Mouse (Mus musculus) adrenal gland, adult (tissue): ENCODE data around the gene Tfeb.
A peak's percentile ranks its signal among the peaks of the same experiment; 100 is the strongest.

Experiments
- DNase-seq, 2 experiments: peaks; one replicate each; pipeline ENCODE4 v3.0.0; 2022 to 2023; ENCODE audit warnings: low spot score in 1 of 2; ENCODE audit not compliant: inconsistent age in 2 of 2

Tfeb gene

DNA sequence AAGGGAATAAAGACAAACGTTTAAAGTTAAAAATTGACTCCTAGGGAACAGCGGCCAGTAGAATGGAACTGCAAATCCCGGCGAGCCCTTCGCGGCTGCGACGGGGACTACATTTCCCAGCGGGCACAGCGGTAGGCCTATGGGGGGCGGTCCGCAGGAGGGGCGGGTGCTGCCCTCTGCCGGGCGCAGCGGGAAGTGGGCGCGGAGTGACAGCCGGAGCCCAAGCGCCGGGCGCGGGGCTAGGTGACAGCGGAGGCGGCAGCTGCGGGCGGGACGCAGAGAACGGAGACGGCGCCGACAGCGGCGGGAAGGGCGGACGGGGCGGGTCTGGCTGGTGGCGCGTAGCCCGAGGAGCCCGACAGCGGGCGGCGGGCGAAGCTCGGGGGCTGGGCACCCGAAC, at the start of gene Tfeb:
Gene Tfeb, plus strand, starts transcription at position 175 of the 400 bp plus-strand sequence.
- DNase-seq, result peak; percentile 97 to 99

DNA sequence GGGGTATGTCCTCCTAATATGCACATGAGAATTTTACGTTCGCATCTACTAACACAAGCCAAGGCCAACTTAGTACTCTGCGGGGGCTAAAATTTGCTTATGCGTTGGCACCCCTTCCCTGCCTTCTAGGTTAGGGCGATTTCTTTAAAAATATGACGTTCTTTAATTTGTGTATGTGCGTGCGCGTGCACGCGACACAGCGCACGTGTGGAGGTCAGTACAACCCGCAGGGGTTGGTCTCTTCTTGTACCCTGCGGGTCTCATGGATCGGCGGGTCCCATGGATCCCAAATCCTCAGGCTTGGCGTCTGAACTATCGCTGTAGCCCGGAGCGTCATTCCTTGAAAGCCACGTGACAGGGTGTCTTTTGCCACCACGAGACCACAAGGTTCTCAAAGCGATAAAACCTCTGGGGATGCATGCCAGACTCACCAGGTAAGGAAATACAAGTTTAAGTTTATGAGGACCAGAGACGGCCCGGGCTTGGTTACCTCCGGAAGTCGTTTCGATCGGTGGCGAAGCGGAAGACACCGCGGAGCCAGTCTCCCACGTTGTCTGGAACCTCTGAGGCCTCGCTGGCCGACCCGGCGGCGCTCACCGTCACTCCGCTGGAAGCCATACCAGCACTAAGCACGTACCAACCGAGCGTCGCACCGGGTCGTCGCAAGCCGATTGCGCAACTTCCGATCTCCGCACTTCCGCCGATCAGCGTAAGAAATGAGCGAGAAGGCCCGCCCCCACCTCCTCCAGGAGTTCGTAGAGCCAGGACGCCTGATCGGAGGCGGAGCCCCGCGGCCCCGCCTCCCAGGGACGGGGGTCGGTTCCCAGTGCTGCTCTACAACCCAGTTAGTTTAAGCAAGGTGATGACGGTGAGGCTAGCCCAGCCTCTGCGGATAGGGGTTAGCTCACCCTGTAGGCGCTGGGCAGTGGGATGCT, 49.2 kb upstream of the Tfeb start:
- DNase-seq, result peak; percentile 97 to 98

DNA sequence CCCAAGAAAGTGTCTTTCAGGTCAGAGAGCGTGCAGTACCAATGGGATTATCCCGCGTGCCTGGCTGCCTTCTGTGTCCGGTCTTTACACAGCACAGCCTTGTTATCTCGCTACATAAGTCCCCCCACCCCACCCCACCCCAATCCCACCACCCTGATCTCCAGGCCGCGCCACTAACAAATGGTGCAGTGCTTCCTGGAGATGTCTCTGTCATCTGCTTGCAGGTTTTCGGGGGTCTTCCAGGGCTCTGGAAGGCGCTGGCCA, 48.6 kb upstream of the Tfeb start, which contains the start of gene Tomm6:
Gene Tomm6, minus strand, starts transcription at position 43 of the 264 bp plus-strand sequence.
- DNase-seq, result no peak

DNA sequence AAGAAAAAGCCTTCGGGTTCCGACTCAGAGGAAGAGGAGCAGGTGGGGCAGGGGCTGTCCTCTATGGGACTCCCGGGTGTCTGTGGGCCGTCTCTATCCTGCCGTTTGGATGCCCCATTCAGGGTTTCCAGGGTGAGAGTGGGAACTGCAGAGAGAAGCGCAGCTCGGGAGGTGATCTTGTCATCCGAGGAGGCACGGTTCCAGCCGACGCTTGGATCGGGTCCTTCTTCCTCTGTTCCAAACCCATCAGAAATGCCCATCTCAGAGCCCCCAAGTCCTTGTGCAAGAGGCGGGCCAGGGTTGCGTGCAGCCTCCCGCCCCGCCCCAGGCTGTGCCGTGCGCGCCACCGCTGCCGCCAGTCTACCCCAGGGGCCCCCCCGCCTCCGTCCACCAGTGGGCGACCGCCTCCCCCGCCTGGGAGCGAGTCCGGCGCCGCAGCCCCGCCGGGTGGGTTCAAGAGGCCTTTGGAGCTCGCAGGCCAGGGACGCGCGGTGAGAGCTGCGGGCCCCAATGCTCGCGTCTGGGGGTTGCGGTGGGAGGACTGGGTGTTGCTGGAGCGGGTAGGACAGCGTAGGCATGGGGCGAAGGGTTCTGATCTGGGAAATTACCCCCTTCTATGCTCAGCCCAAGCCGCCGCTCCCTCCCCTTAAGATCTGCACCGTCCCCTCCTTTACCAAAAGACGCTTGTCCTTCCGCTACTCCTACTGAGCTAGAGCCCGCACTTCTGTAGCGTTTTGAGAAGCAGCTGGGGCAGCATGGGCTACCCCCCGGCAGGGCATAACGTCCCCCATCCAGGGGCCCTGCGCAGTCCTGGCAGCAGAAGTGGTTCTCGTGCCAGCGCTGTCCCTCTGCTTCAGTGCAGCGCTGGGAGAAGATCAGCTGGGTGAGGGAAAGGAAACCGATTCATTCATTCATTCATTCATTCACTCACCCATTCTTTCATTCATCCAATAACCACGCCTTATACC, 47.9 kb upstream of the Tfeb start, which contains the start of gene Frs3:
Gene Frs3, plus strand, starts transcription at position 423 of the 968 bp plus-strand sequence.
- peak; percentile 83 to 91 for DNase-seq

DNA sequence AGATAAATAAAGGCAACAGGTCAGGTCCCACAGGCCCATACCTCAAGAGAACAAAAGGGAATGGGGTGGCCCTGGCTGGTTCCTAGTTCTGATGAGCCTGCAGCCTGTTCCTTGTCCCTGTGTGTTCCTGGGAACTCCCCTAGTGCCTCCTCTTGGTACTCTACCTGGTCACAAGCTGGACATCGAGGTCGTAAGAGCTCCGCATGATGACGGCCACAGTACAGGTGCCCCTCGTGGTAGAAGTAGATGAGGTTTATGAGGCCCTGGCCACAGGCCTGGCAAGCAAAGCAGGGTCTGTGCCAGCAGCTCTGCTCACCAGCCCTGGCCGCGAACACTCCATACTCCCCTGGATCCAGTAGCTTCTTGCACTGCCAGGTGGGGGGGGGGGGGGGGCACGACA, 46.9 kb upstream of the Tfeb start:
- no peak for DNase-seq

DNA sequence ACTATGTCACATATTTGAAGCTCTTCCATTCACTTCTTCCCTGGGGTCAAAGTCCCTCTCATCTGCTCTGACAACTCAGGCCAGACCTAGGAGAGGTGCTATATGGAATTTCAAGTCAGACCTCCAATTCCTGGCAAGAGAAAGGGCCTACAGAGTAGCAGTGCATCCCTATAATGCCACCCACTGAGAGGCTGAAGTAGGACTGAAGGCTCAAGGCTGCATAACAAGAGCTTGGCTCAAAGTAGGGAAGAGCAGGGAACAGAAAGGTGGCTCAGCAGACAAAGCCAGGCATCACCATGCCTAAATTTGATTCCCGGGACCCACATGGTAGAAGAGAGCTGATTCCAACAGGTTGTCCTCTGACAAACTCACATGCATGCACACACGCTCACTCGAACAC, 45.2 kb upstream of the Tfeb start:
- no peak for DNase-seq

DNA sequence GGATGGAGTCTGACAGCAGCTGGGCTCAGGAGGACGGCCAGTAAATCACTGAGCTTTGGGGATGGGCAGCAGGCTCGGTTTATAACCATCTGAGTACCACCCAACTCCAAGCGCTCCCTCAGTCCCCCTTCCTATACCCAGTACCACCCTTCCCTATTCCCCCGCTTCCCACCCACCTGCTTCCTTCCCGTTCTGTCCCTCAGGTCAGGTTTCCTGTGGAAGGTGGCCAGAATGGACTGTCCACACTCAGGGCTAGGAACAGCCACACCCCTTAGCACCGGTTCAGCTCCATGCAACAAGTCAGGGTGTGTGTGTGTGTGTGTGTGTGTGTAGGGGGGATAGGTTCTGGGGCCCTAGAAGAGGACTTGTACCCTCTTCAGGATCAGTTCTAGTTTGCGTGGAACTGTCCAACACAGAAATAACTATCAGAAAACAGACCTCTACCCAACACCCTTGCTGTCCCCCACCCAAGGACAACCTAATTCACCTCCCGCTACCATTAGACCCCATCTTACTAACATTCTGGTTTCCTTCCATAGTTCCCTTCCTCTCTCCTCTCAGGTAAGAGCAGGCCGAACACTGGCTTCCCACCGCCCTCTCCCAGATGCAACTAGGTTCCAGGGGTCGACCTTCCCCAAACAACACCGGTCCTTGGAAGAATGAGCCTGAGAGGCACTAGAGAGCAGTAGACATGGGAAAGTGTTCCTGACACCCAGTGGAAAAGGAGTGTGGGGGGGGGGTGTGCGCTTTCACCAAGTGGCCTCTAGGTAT, 43.0 kb upstream of the Tfeb start:
- DNase-seq, result peak; percentile 41 to 52

DNA sequence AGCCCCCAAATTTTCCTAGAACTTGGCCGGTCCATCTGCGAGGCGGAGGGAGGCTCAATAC, 42.6 kb upstream of the Tfeb start, which contains the start of gene Gm21981:
Gene Gm21981, minus strand, starts transcription at position 14 of the 61 bp plus-strand sequence.
- no peak for DNase-seq

DNA sequence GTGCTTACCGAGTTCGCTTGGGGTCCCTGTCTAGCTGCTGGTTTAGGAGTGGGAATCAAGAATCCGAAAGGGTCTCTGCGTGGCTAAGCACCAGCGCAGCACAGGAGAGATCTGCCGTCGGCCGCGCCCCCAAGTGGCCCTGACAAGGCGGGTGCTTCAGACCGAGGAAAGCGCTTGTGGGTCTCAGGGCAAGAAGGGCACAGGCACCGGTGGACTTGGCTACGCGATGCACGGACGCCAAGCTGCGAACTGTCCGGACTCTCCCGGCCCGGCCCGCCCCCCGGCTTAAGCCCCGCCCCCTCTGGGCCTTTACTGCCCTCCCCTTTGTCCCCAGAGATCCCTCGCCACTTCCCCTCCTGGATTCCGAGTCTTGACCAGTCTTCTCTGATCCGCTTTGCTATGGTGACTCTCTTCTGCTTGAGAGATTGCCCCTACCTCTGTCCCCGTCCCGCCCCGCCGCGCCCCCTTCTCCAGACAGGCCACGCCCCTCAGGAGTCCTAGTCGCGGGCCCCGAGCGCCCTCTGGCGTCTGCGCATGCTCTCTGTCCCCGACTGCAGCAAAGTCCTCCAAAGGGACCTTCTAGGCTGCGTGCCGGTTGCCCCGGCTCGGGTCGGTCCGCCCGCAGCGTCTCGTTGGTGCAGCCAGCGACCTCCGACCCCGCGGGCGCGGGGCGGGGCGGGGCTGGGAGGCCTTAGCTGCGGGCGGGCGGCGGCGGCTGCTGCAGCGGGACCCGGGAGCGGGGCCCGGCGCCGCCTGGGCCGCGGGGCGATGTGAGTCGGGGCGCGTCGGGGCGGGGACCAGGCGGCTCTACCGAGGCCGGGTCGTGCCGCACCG, 42.1 kb upstream of the Tfeb start, which contains the start of gene Prickle4:
Gene Prickle4, minus strand, starts transcription at position 234 of the 834 bp plus-strand sequence.
- DNase-seq, result peak; percentile 98 to 100

DNA sequence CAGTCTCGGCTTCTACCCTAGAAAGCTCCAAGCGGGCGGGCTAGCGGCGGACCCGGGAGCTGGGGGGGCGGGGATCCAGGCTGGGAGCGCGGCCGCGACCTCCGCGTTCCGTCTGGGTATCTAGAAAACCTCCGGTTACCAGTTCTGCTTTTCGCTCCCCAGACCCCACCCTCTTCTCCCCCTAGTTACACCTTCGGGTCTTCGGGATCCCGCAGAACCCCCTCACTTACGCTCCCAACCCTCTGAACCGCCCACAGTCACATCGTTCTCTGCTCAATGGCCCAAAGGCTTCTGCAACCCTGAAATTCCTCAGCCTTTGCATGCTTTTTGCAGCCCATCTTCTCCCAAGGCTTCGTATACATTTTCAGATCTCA, 41.5 kb upstream of the Tfeb start:
- no peak for DNase-seq

DNA sequence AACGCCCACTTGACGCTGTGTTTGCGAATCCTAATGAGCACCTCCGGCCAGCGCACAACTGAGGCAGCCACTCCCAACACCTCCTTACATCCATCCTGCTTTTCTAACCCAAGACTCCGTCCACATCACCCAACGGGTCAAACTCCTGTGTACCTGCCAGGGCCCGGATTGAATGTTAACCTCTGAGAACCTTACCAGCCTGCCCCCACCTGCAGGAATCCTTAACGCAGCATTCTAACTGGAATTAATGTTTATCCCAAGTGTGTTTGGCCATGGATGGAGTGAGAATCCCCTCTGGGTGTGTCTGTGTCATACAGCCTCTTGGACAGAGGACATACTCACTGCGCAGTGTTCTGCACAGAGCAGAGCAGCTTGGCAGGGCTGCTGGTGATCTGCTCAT, 38.7 kb upstream of the Tfeb start:
- DNase-seq, result no peak

DNA sequence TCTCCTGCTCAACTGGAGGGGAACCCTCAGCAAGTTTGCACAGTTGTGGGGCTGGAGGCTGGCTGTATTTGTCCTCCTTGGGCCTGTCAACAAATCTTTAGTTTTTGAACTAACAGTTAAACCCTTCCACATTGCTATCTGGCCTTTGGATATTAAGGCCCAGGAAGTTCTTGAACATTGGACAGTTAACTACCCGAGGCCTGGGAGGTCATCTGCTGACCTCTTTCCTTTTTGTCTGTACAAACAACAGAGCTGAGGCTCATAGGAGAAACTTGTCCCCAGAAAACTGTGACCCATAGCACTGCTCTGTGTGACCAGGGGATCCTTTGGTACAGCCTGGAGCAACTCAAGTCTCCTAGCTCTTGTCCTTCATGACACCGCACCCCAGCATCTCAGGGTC, 37.8 kb upstream of the Tfeb start:
- DNase-seq, result no peak

DNA sequence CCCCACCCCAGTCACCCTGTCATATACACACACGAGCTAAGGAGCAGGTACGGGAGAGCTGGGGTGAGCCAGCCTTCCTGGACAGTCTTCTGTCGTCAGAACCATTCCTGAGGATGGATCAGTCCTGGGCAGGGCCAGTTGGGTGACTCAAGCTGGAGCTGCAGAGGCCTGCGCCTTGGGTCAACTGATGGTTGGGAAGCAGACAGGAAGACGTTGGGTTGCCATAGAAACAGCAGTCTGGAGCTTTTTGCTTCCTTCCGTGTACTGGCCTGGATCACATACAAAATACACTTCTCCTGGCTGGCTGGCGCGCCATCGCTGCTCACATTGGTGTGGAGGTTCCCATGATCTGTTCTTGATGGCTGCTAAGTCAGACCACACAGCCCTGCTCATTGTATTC, 35.0 kb upstream of the Tfeb start:
- DNase-seq, result no peak

DNA sequence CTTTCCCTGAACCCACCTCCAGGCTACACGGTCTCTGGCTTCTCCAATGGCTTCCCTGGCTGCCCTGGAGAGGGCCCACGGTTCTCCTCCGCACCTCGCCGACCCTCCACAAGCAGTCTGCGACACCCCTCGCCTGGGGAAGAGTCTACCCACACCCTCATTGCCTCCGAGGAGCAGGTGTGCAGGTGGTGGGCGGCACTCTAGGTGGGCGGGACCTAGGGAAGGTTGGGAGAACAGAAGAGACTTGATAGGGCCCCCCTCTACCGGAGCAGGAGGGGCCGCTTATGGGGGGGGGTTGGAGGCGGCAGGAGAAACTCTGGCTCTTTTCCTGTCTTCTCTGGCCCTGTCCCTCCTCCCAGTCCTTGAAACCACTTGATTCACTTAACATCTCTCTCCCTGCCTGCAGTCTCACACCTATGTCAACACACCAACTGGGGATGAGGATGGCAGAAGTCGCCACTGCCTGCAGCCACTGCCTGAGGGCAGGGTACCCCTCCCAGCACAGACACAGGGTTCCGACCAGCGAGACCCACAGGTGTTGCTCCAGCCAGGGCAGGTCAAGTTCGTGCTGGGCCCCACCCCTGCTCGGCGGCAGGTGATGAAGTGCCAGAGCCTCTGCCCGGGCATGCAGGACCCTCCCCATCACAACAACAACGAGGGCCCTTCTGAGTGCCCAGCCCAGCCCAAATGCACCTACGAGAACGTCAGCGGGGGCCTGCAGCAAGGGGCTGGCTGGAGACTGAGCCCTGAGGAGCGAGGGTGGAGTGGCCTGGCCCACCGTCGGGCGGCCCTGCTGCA, 34.1 kb upstream of the Tfeb start:
- no peak for DNase-seq

DNA sequence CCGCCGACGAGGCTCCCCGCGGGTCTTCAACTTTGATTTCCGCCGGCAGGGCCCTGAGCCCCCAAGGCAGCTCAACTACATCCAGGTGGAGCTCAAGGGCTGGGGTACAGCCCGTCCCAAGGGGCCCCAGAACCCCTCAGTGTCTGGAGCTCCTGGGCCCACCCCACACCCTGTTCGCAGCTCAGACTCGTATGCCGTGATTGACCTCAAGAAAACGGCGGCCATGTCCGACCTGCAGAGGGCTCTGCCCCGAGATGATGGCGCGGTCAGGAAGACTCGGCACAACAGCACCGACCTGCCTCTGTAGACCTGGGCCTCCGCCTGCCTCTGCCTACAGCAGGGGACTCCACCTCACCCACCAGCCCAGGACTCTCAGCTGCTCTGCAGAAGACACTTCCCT, 33.3 kb upstream of the Tfeb start:
- DNase-seq, result no peak

DNA sequence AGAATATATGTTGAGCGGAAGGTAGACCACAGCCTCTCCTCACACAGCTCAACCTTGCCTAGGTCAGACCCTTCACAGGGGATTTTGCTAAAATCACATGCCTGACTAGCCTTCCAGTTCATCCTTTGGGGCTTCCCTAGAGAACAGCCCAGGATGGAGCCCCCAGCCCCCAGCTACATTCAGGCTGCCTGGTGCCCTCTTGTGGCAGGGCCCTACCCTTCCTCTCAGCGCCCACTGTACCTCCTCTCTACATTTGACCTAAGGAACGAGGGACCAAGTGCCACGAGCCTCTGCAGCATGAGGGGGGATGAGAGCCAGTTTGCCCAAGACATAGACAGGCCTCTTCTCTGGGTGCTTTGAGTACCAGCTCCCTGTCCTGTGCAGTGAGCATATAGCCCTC, 32.1 kb upstream of the Tfeb start:
- DNase-seq, result no peak

DNA sequence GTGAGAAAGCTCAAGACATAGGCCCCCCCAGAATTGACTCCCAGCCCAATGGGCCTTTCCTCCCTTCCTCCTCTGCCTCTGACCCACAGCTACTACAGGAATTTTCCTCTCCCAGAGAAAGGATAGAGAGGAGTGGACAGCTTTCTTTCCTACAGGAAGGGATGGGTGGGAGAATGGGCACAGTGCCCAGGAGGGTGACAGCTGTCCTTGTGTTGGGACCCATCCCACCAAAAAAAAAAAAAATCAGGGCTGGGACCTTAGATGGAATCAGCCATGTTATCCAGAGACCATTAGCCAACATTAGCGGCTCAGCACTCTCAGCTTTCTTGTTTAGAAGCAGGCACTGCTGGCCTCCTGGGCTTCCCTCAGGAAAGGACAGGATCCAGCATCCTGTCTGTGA, 30.6 kb upstream of the Tfeb start:
- DNase-seq, result no peak

DNA sequence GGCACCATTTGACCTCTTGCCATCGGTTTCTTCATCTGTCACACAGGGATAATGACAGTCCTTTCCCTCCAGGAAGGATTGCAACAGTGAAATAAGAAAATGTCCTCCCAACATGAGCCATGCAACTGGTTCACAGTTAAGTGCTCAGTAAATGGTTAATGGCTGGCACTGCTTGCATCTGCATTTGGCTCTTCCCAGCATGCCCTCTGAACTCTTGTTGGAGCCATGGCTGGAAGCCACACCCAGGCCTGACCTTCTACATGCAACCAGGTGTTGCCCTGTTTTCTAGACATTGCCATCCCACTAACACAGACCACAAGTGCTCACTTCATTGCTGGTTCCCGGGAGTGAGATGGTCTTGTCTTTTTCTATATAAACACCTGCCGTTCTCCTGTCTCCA, 28.9 kb upstream of the Tfeb start:
- DNase-seq, result no peak

DNA sequence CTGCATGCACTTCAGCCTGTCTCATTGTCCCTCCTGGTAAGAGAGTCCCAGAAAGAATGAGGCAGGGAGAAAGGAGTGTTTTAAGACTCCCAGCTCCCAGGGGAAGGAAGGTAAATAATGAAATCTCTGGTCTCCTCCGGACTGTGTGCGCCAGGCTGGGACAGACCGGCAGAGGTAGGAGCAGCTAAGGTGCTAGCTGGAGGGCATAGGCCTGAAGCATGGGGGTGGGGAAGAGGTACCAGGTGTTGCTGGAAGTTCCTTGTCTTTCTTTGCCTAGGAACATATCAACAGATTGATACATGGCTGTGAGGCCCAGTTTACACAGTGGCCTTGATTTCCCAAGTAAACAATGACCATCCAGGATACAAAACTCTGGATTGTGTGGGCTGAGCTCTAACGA, 27.9 kb upstream of the Tfeb start:
- no peak for DNase-seq

DNA sequence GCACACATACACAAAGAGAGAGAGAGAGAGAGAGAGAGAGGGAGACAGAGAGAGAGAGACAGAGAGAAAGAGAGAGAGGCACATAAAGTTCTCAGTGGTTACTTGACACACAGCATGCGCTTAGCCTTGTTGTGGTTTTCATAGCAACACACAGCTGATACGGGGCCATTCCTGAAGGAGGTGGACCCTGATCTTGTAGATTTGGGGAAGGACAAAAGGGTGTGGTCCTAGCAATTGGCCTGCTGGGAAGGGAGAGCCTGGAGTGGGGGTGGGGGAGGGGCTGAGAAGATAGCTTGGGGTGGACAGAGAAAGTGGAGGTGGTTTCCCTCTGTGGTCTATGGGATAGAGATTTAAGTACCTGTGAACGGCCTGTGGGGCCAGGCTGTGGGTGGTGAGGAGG, 26.8 kb upstream of the Tfeb start:
- DNase-seq, result no peak
